Mouse (Mus musculus): ENCODE measurements around the gene Nup153.

Gene Nup153

DNA sequence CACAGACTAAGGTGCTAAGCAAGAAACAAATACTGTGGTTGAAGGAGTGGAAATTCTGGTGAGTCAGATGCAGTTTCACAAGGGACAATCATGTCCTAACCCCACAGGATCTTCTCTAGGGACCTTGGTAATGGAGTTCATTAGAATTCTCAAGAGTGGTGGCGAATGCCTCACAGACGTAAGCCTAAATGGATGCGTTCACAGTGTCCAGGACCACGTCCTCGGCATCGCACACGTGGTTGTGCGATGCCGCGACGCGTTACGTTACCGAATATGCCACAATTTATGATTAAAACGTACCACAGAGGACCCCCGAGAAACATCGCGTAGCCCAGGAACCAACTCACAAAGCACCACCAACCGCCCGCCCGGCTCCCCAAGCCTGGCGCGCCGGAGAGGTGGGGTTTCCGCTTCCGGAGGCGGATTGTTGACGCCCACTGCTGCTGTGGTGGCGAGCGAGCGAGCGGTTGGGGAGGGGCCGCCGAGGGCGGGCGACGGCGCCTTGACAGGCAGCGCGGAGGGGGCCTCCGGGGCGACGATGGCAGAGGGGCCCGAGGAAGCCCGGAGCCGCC lies 58.6 kb downstream of the Nup153 start, which contains the start of gene Fam8a1:
Gene Fam8a1, plus strand, starts transcription at position 475 of the 572 bp plus-strand sequence.
- peak; percentile 94 for DNase-seq

GRCm38 (mm10) chr13:46663461-46663964 lies 64.2 kb downstream of the Nup153 start:
- DNase-seq = peak; percentile 47

GRCm38 (mm10) chr13:46659211-46659610 lies 68.5 kb downstream of the Nup153 start:
- DNase-seq = no peak

DNA sequence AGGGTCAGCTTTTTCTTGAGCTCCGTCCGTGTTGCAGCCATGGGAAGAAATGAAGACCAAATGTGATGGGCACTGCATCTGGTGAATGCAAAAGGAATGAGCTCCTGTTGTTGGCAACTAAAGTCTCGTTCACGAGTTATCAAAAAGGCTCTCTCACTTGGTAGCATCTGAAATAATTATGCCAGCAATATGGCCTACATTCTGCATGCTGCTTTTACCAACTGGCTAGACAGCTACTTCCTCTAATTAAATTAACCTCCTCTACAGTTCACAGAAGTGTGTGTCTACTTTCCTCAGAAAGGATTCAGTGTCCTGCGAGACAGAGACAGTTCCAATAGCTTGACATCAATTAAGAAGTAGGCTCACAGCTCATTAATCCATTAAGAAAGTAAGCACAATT lies 73.2 kb downstream of the Nup153 start:
- no peak for DNase-seq

GRCm38 (mm10) chr13:46653671-46654070 lies 74.1 kb downstream of the Nup153 start:
- DNase-seq = no peak

- no peak for DNase-seq
Observed at GRCm38 (mm10) chr13:46652671-46653070, 75.1 kb downstream of the Nup153 start.

DNA sequence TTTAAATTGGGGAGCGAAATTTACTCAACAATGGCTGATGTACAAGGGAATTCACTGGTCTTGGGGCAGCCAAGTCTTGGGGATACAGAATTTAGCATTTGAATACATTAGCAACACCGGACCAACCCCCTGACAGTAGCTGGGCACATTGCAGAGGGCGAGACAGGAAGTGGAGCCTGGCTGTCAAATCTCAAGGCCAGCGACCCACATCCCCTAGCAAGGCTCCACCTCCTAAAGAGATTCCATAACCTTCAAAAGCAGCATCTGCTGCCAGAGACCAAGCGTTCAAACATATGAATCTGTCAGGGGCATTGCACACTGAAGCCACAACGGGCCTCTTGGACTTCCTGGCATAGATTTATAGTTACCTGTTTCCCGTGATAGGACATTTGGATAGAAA lies 75.9 kb downstream of the Nup153 start:
- no peak for DNase-seq

- DNase-seq = no peak
Observed at GRCm38 (mm10) chr13:46645476-46645875, 82.3 kb downstream of the Nup153 start.

DNA sequence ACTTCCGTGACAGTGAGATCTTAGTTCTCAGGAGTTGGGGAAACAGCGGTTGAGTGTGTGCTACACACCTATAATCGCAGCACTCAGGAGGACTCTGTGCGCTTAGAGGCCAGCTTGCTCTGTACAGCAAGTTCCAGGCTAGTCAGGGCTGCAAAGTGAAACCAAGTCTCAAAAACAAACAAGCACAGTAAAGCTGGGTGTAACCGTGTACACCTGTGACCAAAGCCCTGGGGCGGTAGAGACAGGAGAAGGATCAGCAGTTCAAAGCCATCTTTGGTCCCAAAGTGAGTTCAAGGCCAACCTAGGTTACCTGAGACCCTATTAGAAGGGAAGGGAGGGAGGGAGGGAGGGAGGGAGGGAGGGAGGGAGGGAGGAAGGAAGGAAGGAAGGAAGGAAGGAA lies 83.6 kb downstream of the Nup153 start:
- no peak for DNase-seq

GRCm38 (mm10) chr13:46642318-46642717 lies 85.4 kb downstream of the Nup153 start:
- no peak for DNase-seq

- no peak for DNase-seq
Observed at GRCm38 (mm10) chr13:46640608-46641468, 86.9 kb downstream of the Nup153 start.

DNA sequence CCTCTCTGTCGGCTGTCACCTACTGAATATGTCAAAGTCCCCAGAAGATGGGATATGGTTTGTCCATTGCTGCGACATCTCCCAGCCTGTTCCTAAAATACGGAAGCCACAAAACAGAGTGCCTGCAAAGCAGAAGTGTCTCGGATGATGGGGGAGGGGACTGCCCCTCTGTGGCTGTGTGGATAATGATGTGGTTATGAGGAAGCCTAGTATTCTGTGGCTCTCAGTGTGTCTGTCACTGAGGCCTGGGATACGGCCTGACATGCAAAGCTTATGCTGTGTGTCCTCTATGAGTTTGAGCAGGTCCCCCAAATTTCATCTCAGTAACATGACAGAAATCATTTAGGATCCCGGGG lies 93.6 kb downstream of the Nup153 start:
- peak; percentile 25 for DNase-seq

DNA sequence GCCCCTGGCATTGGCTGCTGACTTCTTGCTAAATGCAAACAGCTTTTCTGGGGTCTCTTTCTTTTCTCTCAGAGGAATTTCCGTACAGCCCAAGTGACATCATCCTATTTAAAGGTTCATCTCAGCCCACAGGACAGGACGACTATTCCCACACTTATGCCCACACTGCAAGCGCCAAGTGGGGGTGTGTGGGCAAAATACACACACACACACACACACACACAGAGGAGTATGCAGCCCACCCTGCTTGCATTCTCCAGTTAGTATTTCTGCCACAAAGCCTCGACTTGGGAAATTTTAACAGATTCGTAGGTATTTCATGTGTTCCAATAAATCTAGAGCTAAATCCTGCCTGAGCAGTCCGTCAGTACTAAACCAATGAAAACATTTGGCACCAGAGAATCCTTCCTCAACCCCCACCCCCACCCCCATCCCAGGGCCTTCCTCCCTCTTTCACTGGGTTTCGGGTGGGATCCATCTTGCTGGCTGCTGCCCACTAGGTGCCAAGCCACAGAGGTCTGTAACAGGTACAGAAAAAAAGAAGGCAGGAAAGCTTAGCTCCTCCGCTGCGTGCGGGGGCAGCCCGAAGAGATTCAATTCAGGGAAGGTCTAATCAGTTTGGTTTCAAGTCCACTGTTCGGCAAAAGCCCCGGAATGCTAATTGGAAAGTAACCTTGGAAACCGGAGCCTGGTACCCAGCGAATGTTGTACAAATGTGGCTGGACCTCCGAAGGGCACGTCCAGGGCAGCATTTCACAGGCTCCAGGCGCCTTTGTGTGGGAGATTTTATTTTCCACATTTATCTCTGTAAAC lies 94.2 kb downstream of the Nup153 start:
- DNase-seq = no peak

DNA sequence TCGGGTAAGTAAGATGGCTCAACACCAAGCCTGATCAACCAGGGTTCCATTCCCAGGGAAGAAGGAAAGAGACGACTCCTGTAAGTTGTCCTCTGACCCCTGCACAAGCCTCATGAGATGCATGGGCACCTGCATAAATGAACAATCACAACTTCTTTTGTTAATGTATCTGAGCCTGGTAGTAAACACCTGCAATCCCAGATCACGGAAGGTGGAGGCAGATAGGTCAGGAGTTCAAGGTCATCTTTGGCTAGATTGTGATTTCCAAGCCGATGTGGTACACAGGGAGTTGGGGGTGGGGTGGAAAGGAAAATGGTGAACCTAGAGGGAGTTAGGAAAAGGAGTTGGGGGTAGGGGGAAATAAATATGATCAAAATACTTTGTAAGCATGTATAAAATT lies 94.9 kb downstream of the Nup153 start:
- DNase-seq = no peak
